Mouse (Mus musculus) heart, adult 11 months (tissue): ENCODE measurements at regions not wholly inside any gene's neighbourhood (a gene's known extent, or its start where the extent isn't known, plus 50 kb on each side); places are given as distances from the start of the nearest gene placed in this dataset.

Experiments used
- DNase-seq: peaks from one replicate; pipeline ENCODE4 v3.0.0; 2022

DNA sequence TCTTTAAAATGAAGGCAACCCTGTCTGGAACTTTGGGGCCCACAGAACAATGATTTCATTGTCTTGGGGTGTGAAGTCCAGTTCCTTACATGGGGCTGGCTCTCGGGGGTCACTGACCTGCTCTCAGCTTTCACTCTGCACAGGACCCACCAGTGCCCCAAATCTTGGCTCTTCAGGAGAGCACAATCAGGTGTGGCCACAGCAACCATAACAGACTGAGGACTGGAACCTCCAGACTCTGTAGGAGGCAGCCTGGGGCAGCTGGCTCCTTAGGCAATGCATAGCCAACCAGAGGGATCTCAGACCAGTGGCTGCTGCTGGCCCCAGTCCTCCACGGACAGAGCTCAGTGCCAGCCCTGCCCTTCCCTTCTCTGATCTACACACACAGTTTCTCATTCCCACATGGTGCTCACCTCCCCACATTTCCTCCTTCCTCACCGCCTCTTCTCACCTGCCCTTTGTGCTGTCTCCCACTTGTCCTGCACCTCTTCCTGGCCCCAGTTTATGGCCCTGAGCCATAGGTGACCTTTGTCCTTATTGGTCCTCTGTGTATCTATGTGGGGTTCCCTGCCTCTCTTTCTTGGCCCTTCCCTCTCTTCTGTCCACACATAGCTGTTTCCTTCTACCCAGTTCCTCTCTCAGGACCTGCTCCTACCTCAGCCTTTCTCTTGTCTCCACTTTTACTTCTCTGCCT is 151.9 kb upstream of the Zmiz1 start:
- peak; percentile 84 for DNase-seq

DNA sequence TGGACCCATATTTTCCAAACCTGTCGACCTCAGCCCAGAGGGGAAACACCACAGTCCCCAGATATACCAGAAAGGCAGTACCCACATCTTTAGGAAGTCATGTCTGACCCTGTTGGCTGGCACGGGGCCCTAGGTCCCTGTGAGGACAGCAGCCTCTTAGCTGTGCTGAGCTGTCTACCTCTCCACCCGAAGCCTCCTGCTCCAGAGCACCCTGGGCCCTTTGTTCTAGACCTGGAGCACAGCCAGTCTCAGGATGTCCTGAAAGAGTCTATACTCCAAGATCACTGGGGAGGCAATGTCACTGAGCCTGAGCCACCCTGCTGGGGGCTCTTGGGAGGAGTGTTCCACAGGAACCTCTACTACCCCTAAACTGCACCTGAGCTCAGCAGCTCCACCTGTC is 150.9 kb upstream of the Zmiz1 start:
- DNase-seq = peak; percentile 92

DNA sequence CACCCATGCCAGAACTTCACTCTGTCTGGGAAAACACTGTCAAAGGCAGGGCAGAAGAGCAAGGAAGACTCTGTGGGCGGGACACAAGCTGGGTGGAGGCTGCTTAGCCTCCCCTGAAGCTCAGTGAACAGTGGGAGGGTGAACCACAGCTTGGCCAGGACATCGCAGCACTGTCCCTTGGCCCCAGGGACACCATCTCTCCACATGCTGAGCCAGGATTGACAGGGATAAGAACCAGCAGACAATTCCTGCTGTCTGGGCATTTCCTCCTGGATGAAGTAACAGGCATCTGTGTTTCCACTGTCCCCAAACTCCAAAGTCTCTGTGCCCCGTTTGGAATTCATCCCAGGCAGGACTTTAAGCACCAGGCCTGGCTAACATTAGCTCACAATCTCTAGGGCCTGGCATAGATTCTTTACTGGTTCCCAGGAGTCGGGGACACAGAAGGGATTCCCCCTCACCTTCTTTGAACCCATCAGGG is 148.3 kb upstream of the Zmiz1 start:
- DNase-seq = peak; percentile 95

DNA sequence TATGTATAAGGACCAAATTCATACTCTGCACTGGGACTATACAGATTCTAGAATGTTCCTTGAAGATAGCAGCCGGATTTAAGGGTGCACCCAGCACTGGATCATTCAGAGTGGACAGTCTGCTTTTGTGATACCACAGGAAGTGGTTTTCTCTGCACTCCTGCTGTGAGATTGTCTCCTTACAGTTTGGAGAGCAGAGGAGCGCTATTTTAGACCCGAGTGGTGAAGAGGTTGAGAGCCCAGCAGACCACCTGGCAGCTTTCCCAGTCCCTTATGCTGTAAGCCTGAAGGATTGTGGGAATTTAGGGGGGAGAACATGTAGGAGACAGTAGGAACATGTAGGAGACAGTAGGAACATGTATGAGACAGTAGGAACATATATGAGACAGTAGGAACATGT is 147.5 kb upstream of the Zmiz1 start:
- DNase-seq = peak; percentile 91

DNA sequence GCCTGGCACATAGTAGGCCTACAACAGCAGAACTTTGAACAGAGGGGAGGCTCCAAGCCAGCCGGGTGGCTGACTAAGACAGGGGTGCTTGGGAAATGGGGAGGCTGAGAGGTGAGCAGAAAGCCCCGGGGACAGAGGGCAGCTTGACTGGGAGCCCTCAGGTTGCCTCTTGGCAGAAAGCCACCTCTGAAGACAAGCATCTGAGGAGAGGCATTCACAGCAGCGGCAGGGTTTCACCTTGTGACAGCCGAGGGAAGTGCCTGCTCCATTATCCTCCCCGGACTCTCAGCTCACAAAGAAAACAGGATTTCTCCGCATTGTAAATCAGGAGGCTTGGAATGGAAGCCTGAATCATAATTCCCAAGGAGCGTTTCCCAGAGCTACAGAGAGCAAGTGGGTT is 146.8 kb upstream of the Zmiz1 start:
- peak; percentile 64 for DNase-seq

DNA sequence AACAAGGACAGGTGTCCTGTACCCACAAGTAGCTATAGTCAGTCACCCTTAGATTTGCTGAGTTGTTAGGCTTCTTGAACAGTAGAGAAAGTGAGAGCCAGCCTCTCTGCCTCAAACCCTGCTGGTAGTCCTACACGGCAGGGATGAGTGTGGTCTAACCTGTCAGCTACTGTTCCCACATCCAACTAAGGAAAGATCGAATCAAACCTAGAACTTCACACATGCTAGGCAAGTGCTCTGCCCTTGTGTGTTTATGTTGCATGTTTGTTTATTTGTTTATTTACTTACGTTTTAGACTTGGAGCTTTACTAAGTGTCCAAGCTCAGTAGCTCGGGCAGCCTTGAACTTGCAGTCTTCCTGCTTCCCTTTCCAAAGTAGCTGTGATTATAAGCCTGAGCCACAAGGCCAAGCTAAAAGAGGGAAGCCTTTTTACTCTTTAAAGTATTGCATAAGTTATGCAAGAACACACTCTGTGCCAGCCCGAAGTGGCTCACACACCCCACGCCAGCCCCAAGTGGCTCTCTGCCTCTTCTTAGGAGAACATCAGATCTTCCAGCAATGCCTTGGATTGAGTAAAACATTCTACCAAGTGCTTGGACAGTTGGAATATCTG is 146.1 kb upstream of the Zmiz1 start:
- peak; percentile 54 for DNase-seq

DNA sequence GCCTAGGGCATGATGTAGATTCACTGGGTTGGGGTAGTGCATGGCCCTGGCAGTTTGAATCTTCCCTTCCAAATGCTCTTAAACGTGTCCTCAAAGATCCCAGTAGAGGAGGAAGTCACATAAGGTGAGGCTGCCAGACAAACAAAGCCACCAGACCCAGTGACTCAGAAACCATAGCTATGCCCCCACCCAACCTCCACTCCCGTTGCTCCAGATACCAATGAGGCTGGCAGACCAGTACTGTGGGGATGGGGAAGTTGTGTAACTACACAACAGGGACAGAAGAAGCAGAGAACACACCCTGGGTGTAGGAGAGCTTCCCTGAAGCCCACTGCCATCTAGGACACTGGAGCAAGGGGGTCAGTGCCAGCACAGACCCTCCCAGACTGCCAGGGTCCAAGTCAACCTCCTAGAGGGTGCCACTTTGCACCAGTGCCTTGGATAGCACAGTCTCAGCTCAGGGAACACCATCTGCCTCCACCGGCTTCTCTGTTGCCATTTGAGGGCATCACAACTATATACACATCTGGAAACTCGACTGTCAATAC is 145.2 kb upstream of the Zmiz1 start:
- peak; percentile 90 for DNase-seq

DNA sequence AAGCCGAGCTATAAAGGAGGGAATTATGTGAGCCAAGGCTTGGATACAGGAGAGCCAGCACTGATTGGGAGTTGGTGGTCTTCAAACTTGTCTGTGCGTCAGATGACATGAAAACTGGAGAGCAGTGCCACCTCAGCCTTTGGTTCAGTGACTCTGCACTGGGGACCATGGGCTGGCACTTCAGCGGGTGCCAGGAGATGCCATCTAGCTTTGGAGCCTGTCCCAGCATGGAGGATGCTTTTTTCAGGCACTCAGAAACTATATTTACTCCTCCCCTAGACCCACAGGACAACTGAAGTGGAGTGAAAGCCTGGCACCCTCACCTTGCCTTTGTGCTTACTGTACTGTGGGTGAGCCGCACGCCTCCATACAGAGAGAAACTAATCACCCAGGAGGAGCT is 142.5 kb upstream of the Zmiz1 start:
- DNase-seq = peak; percentile 95

DNA sequence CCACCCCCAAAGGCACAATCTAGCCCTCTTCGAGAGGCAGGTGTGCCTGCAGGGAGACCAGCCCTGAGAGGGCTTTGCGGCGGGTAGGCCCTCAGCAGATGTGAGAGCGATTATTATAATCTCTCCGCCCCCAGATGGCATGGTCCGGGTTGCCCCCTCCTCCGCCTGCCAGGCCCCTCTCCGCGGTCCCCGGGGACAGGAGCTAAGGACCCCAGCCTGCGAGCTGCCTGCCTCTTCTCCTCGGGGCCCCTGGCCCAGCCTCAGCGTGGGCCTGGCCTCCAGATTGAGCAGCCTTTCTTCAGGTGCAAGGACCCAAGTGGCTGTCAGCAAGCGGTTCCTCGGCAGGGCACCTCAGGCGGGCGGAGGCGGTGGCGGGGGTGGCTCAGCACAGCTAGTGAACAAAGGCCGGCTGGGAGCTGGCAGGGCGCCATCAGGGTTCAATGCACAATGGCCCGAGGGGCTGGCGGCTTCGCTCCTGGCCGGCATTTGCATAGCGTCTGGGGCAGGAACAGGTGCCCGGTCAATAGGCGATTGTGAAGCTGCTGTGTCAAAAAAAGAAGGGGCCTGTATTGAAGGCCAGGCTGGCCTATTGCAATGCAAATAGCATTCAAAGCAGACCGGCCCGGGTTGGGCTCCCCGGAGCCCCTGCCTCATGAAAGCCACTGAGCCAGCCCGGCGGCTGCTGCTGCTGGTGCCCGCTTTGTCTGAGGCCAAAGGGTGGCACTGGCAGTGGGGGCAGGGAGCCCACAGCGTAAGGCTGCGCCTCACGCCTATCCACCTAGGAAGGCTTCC is 141.1 kb upstream of the Zmiz1 start:
- peak; percentile 97 for DNase-seq

DNA sequence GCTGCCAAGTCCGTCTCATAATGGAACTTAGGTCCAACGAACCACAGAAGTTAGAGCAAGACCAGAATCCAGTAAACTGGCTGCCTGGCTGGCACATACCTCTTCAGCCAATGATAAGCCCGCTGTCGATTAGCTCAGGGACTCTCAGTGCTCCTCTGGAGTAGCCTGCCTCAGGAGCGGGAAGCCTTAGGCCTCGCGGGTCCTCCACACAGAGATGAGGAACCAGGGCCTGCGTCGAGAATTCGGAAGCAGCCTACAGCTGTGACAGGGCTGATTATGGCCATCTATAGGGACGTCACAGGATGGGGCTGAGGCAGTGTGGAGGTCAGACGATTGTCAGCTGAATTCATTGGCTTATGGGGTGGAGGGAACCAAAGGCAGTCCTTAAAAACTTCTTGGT is 140.1 kb upstream of the Zmiz1 start:
- DNase-seq = no peak

DNA sequence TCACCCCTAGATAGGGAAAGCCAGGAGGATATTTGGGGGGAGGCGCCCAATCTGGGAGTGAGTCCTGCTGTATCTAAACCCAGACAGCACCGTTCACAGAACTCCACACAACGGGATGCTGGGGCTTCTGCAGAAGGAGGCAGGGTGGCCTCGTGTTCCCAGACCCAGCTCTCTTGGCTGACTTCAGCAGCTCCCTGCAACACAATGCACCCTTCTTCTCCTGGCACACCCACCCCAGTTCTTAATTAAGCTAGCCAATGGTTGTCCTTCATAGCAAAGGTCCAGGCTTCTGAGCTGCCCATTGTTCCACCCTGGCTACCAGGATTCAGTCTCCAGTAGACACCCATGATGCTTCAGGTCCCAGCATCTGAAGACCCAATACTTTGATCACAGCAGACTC is 138.8 kb upstream of the Zmiz1 start:
- DNase-seq = peak; percentile 88

DNA sequence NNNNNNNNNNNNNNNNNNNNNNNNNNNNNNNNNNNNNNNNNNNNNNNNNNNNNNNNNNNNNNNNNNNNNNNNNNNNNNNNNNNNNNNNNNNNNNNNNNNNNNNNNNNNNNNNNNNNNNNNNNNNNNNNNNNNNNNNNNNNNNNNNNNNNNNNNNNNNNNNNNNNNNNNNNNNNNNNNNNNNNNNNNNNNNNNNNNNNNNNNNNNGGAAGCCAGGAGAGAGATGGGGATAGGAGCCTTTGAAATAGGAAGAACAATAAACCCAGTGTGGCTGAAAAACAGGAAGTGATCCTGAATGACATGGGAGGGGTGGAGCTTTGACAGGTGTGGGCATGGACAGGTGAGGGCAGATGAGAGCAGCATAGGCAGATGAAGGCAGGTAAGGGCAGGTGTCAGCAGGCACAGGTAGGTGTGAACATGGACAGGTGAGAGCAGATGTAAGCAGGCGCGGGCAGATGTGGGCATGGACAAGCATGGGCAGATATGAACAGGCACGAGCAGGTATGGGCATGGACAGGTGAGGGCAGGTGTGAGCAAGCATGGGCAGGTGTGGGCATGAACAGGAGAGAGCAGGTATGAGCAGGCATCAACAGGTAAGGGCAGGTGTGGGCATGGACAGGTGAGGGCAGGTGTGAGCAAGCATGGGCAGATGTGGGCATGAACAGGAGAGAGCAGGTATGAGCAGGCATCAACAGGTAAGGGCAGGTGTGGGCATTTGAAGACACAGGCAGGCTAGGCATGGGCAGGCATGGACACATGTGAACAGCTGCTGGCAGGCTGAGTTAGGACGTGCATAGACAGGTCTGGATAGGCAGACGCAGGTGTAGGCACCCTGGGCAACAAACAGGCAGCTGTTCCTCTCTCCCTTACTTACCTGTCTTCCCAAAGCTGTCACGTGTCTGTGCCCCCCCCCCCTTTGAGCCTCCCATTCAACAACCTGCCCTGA is 135.2 kb upstream of the Zmiz1 start:
- no peak for DNase-seq

DNA sequence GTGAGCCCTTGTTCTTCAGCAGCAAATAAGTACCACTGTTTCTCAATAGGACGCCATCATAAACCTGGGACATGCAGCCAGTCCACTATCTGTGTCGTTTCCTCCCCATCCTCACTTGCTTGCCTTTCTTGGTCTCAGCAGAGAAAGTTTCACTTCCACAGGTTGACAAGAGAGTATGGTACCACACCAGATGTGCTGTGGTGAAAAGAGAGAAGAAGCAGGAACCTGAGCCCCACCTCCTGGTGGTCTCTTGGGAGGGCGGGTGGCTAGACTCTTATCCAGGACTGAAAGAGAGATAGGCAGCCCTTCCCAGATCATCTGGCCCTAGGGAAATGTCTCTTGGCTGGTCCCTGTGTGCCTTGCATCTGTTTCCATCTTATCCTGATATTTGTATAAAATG is 133.1 kb upstream of the Zmiz1 start:
- DNase-seq = peak; percentile 86

DNA sequence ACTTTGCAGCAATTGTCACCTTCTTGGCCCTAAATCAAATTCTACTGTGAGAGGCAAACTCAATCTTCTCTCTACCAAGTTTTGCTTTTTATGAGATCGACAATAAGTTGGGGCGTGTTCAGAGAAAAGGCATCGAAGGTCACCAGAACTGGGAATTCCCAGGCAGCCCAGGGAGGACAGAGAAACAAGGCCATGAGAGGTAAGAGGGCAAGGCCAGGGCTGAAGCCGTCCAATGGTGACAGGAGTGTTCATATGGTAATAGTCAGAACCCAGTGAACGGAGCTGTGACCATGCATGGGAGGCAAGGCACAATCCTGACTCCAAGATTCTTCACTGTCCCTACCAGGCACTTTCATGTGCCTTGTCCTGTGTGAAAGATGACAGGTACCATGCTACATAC is 130.8 kb upstream of the Zmiz1 start:
- DNase-seq = peak; percentile 84

DNA sequence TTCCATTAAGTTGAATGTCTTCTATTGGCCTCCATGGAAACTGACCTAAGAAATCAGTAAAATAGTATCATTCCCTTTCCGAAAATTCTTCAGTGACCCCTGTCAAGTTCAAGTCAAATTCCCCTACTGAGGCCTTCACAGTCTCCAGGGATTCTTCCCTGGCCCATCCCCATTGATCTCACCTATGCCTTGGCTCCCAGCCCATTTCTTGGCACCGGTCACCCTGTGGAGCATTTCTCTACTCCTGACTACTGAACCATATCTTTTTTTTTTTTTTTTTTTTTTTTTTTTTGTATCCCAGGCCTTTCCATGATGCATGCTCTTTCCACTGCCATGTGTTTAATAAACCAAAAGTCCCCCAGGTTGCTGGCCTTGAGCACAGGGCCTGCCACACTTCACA is 124.8 kb upstream of the Zmiz1 start:
- DNase-seq = no peak

DNA sequence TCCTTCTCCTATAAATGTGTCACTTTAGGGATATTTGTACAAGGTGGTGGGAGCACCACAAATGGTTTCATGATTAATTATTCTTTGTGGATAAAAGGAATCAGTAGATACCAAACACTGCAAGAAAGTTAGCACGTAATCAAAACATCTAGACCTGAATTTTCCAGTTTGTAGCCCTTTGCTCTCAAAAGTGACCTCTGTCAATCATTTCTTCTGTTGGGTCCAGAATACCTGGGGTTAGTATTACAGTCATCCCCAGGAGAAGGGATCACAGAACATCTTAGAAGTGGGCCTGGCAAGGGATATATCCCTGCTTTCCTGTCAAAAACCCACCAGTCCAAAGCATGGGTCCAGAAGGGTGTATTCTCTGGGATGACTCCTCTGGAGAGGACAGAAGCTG is 122.1 kb upstream of the Zmiz1 start:
- no peak for DNase-seq

DNA sequence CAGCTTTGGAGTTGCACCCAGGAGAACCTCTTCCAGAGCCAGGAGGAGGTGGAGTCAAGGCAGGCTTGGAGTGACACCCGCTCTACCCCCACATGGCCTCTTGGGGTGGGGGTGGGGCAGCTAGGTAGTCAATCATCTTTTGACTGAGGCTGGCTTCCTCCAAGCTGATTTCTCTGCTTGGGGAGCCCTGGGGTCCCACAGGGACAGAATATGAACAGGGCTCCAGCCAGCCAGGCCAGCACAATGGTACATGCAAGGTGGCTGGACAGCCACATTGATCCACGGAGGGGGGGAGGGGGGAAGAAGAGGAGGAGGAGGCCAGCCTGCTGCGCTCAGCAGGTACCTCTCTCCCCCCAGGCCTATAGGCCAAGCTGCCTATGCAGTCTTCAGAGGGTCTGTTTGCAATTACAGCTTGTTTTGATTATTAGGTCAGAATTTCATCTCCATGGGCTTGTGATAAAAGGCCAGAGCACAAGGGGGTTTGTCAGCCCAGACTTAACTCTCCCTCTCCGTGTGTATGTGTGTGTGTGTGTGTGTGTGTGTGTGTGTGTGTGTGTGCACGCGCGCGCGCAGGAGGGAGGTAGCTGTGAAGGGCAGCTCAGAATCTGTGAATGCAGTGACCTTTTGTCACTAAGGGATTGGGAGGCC is 120.5 kb upstream of the Zmiz1 start:
- DNase-seq = no peak

DNA sequence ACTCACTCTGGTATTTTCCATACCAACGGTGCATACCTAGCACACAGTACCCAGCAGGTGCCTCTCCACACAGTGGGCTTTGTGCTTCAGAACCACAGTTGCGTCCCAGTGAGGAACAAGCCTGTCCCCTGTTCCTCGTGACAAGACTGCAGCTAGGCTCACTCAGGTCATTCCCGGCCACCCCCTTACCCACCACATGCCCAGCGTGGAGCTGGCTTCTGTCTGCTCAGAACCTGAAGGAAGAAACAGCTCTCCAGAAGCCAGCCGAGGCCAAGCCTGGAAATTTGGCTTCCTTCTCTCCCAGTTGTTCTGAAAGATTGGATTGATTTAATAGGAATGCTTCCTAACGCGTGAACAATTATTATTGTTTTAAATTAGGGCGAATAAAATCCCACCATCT is 118.1 kb upstream of the Zmiz1 start:
- peak; percentile 55 for DNase-seq

DNA sequence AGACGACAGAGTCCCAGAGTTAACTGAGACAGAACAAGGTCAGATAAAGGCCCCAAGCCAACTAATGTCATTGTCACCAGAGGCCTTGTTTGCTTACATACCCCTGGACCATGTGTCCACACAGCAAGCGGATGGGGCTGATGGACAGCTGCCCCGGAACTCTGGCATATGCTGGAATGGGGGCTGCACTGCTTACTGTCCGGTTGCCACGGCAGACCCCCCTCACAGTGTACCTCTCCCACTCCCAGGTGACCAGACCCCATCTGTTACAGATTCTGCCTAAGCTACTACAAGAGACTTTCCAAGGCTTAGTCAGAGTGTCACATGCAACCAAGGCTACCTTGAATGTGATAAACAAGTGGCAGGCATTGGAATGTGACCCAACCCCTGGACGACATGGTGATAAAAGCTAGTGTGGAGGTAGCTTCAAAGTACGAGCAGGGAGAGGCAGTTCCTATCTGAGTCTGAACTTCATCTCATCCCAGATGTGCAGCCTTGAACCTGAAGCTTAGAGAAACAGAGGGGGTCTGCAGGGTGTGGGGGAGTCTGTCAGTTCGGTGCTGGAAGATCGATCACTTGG is 117.0 kb upstream of the Zmiz1 start:
- DNase-seq = peak; percentile 74

DNA sequence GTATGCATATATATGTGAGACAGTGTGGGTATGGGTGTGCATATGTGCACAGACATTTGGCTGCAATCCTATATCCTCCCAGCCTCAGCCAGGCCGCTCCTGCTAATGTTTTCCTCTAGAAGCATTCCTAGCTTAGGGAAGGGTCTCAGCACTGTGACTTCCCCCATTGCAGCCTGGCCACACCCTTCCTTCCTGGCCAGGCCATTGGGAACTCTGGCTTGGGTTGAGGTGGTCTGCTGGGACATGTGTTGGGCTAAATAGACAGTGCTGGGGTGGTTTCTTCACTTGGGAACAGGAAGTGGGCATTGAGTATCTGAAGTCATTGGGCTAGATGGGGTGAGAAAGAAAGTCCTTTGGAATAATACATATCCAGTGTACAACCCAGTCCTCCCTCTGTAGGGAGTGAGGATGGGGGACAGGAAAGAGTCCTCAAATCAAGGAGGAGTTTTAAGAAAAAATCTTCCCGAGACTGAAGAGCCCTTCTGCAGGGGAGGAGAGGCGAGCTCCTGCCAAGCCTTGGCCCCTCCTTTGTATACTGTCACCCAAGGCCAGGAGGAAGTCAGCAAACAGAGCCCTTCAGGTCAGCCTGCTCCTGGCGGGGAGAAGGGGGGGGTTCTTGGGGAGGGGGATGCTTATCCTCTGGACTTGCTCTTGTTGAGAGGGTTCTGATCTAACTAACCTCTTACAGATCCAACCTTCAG is 116.0 kb upstream of the Zmiz1 start:
- no peak for DNase-seq

DNA sequence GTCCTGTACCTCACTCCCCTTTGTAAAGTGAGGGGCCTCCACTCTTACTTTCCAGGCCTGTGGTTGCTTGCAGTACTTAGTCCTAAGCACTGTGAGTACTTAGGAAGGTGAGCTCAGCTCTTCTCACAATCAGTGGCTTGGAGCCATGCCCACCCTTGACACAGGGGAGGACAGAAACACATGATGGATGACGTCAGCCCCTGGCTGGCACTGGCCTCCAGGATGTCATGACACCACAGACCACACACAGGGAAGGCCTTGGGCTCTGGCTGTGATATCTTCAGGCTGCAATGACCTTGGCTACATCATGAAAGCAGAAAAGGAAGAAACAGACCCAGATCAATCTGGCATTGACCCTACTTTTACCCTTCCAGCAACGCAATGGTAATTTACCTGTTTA is 113.0 kb upstream of the Zmiz1 start:
- peak; percentile 94 for DNase-seq
